Mouse (Mus musculus) myocyte (in vitro differentiated cells): ENCODE results near the gene Capzb. TPM values are rescaled to one million over a fixed set of nuclear protein-coding genes. Genes with fewer than 3 reads are reported as not detected.

ENCODE experiments used
- H3K27me3 ChIP-seq: one replicate; pipeline ENCODE4 v1.6.1; 2011; ENCODE audit not compliant: control insufficient read depth, insufficient read depth, insufficient read length
- H3K36me3 ChIP-seq: one replicate; pipeline ENCODE4 v1.6.1; 2011; ENCODE audit not compliant: control insufficient read depth, insufficient read depth
- H3K4me2 ChIP-seq: one replicate; pipeline ENCODE4 v1.6.1; 2011; ENCODE audit warnings: low read depth, control low read depth
- H3K4me3 ChIP-seq: one replicate; pipeline ENCODE4 v1.5.1; 2011; ENCODE audit warnings: mild to moderate bottlenecking, control low read depth, moderate library complexity
- H3K79me2 ChIP-seq: one replicate; pipeline ENCODE4 v1.6.1; 2011; ENCODE audit not compliant: control insufficient read depth, insufficient read depth
- H3ac ChIP-seq: one replicate; pipeline ENCODE4 v1.6.1; 2011; ENCODE audit not compliant: control insufficient read depth, insufficient read length
- CEBPB ChIP-seq: IDR thresholded peaks from 2 replicates; pipeline ENCODE4 v1.6.1; 2011; ENCODE audit warnings: mild to moderate bottlenecking, moderate library complexity; ENCODE audit not compliant: poor library complexity, insufficient read depth, severe bottlenecking
- E2F4 ChIP-seq: IDR thresholded peaks from one replicate; pipeline ENCODE4 v1.6.1; 2011; ENCODE audit warnings: mild to moderate bottlenecking, control low read depth, moderate library complexity; ENCODE audit not compliant: insufficient read depth
- MAX ChIP-seq: IDR thresholded peaks from one replicate; pipeline ENCODE4 v1.6.1; 2011; ENCODE audit warnings: low read depth, mild to moderate bottlenecking, control low read depth
- MYOD1 ChIP-seq, 3 experiments: IDR thresholded peaks; one replicate each; pipeline ENCODE4 v1.6.1; 2011; ENCODE audit warnings: control low read depth in 2 of 3, low read depth in 2 of 3, mild to moderate bottlenecking in 2 of 3, moderate library complexity in 1 of 3; ENCODE audit not compliant: insufficient read length in 2 of 3, control insufficient read depth in 1 of 3
- MYOG ChIP-seq, 3 experiments: IDR thresholded peaks; one replicate each; pipeline ENCODE4 v1.6.1; 2011; ENCODE audit warnings: control low read depth in 2 of 3, low read depth in 2 of 3, mild to moderate bottlenecking in 2 of 3; ENCODE audit not compliant: insufficient read length in 2 of 3, control insufficient read depth in 1 of 3, insufficient read depth in 1 of 3
- POLR2A ChIP-seq: IDR thresholded peaks from one replicate; pipeline ENCODE4 v1.6.1; 2011; ENCODE audit warnings: low read depth, mild to moderate bottlenecking, control low read depth, moderate library complexity; ENCODE audit not compliant: insufficient read length
- POLR2AphosphoS2 ChIP-seq: IDR thresholded peaks from one replicate; pipeline ENCODE4 v1.6.1; 2011; ENCODE audit warnings: low read depth, control low read depth; ENCODE audit not compliant: insufficient read length
- REST ChIP-seq: IDR thresholded peaks from one replicate; pipeline ENCODE4 v1.6.1; 2011; ENCODE audit warnings: mild to moderate bottlenecking, control low read depth, moderate library complexity; ENCODE audit not compliant: insufficient read depth, insufficient read length
- SRF ChIP-seq: IDR thresholded peaks from one replicate; pipeline ENCODE4 v1.6.1; 2011; ENCODE audit warnings: low read depth; ENCODE audit not compliant: control insufficient read depth, insufficient read length
- TCF12 ChIP-seq: IDR thresholded peaks from one replicate; pipeline ENCODE4 v1.6.1; 2011; ENCODE audit warnings: mild to moderate bottlenecking, control low read depth; ENCODE audit not compliant: poor library complexity, insufficient read depth, severe bottlenecking
- TCF3 ChIP-seq: IDR thresholded peaks from one replicate; pipeline ENCODE4 v1.6.1; 2011; ENCODE audit warnings: low read depth, control low read depth; ENCODE audit not compliant: insufficient read length
- USF1 ChIP-seq: IDR thresholded peaks from one replicate; pipeline ENCODE4 v1.6.1; 2011; ENCODE audit warnings: low read depth, mild to moderate bottlenecking, control low read depth, moderate library complexity
- polyA plus RNA-seq: library from polyadenylated mRNA; unstranded; fragments of >200 nt; fragmentation: generic; extraction: Trizol; gene quantifications from one replicate; pipeline ENCODE4 v1.2.1, GENCODE M21; 2012; ENCODE audit warnings: missing spikeins

The Capzb gene
- polyA plus RNA-seq, 1 experiment, result 247 TPM

GRCm38 (mm10) chr4:139284877-139285276 lies 92.2 kb downstream of the Capzb start:
- no peaks in the 10 kb centered on the region for H3K27me3 ChIP-seq
- H3K4me2 ChIP-seq, result no peak overlapping the region
- H3K4me3 ChIP-seq, result no peak overlapping the region
- TF ChIP-seq TCF3 (no peak), MYOG (IDR thresholded peaks at IDR 0.05; ENCODE audit: control insufficient read depth in 1 of 3, insufficient read depth in 1 of 3, insufficient read length in 2 of 3, low read depth in 2 of 3) (no peak), POLR2A (no peak), POLR2AphosphoS2 (no peak), CEBPB (no peak)
- no peak overlapping the region for H3ac ChIP-seq
- H3K36me3 ChIP-seq, result peaks cover 17% of the 10 kb centered on the region
- no peaks in the 10 kb centered on the region for H3K79me2 ChIP-seq

GRCm38 (mm10) chr4:139286234-139286633 lies 93.5 kb downstream of the Capzb start:
- Histone ChIP-seq H3K36me3 (peaks cover 23% of the 10 kb centered on the region), H3K27me3 (no peaks in the 10 kb centered on the region), H3K4me3 (no peak overlapping the region), H3K79me2 (no peaks in the 10 kb centered on the region), H3ac (no peak overlapping the region), H3K4me2 (no peak overlapping the region)
- TF ChIP-seq MAX (no peak), TCF3 (no peak), POLR2AphosphoS2 (no peak), TCF12 (no peak), SRF (no peak), POLR2A (no peak), MYOD1 (IDR thresholded peaks at IDR 0.05; ENCODE audit: control insufficient read depth in 1 of 3, insufficient read length in 2 of 3, low read depth in 2 of 3) (no peak), REST (no peak), USF1 (no peak)

- Histone ChIP-seq H3ac (no peak overlapping the region), H3K4me2 (no peak overlapping the region), H3K36me3 (peaks cover 21% of the 10 kb centered on the region), H3K79me2 (no peaks in the 10 kb centered on the region), H3K4me3 (no peak overlapping the region), H3K27me3 (no peaks in the 10 kb centered on the region)
- TF ChIP-seq E2F4 (no peak), MYOD1 (IDR thresholded peaks at IDR 0.05; ENCODE audit: control insufficient read depth in 1 of 3, insufficient read length in 2 of 3, low read depth in 2 of 3) (no peak), CEBPB (no peak), MAX (no peak), REST (no peak), TCF3 (no peak), TCF12 (no peak), MYOG (IDR thresholded peaks at IDR 0.05; ENCODE audit: control insufficient read depth in 1 of 3, insufficient read depth in 1 of 3, insufficient read length in 2 of 3, low read depth in 2 of 3) (no peak), USF1 (no peak), POLR2A (no peak)
Measured at GRCm38 (mm10) chr4:139287122-139287863, 94.6 kb downstream of the Capzb start.

- no peak for TF ChIP-seq REST
- TF ChIP-seq USF1, result no peak
- TF ChIP-seq MAX, result no peak
- no peak for TF ChIP-seq MYOD1 (IDR thresholded peaks at IDR 0.05; ENCODE audit: control insufficient read depth in 1 of 3, insufficient read length in 2 of 3, low read depth in 2 of 3)
- H3K4me3 ChIP-seq, result no peak overlapping the region
Measured at GRCm38 (mm10) chr4:139289017-139289416, 96.3 kb downstream of the Capzb start.

GRCm38 (mm10) chr4:139291099-139291498 lies 98.4 kb downstream of the Capzb start:
- Histone ChIP-seq H3K36me3 (peaks cover 21% of the 10 kb centered on the region), H3ac (no peak overlapping the region), H3K4me3 (no peak overlapping the region), H3K4me2 (no peak overlapping the region), H3K79me2 (no peaks in the 10 kb centered on the region), H3K27me3 (no peaks in the 10 kb centered on the region)
- TF ChIP-seq MYOG (IDR thresholded peaks at IDR 0.05; ENCODE audit: control insufficient read depth in 1 of 3, insufficient read depth in 1 of 3, insufficient read length in 2 of 3, low read depth in 2 of 3) (no peak), USF1 (no peak), E2F4 (no peak), MAX (no peak), POLR2AphosphoS2 (no peak), TCF3 (no peak), POLR2A (no peak), SRF (no peak), REST (no peak), TCF12 (no peak), MYOD1 (IDR thresholded peaks at IDR 0.05; ENCODE audit: control insufficient read depth in 1 of 3, insufficient read length in 2 of 3, low read depth in 2 of 3) (no peak), CEBPB (no peak)

More at GRCm38 (mm10) chr4:139289017-139289416, 96.3 kb downstream of the Capzb start:
- H3K36me3 ChIP-seq, result peaks cover 21% of the 10 kb centered on the region
- H3ac ChIP-seq, result no peak overlapping the region
- H3K4me2 ChIP-seq, result no peak overlapping the region
- H3K79me2 ChIP-seq, result no peaks in the 10 kb centered on the region
- no peaks in the 10 kb centered on the region for H3K27me3 ChIP-seq
